Comparison of ENCODE assay signal across 12 mouse cellular contexts in the genomic region with DNA sequence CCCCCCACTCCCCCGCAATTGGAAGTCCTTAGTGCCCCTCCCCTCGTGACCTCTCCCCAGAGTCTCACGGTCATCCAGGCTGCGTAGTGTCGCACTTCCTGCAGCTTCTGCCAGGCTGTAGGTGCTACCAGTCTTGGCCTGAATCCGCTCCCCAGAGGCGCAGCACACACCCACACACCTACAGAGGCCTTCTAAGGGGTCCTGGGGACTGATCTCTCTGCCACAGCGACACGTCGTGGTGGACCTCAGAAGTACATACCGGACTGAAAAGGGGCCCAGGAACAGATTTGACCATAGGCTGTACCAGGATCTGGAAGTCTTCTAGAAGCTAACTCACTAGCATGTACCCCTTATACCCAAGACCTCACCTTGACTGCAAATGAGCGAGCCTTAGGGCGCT. TPM values are rescaled to one million over a fixed set of nuclear protein-coding genes. Genes with fewer than 3 reads are reported as not detected.
DNase-seq lines count a peak whose midpoint lies in the region; ATAC-seq and TF ChIP-seq lines count a peak whose summit lies in the region.
"Had no signal": no experiment of that assay in that cellular context is flagged by ENCODE, and none has a peak within 500 bp of the region (broad histone marks: within the 10 kb centered on the region; RNA-seq: fewer than 3 reads in every experiment).

No protein-coding gene starts in this region.

- H3K4me3 ChIP-seq in layer of hippocampus, adult 2 months: no peak overlapping the region
- no peak overlapping the region for H3K4me3 ChIP-seq in embryonic facial prominence, embryonic 11.5 days (ENCODE audit: low read depth, low read length)
- H3K4me3 ChIP-seq in midbrain, postnatal 0 days (ENCODE audit: low read depth, low read length): no peak overlapping the region
- H3K4me3 ChIP-seq: erythroblast, embryonic 14.5 days had no signal

- no peak overlapping the region for H3K9ac ChIP-seq in embryonic facial prominence, embryonic 11.5 days (replicated peaks; ENCODE audit: low read length)
- no peak overlapping the region for H3K9ac ChIP-seq in midbrain, postnatal 0 days (replicated peaks; ENCODE audit: low read length, poor library complexity, severe bottlenecking)

- H3K36me3 ChIP-seq in embryonic facial prominence, embryonic 11.5 days (replicated peaks; ENCODE audit: control insufficient read depth, insufficient read depth, low read depth, low read length): no peaks in the 10 kb centered on the region
- H3K36me3 ChIP-seq in midbrain, postnatal 0 days (ENCODE audit: insufficient read depth, low read length): no peaks in the 10 kb centered on the region

- peak; percentile 72 for TF ChIP-seq CTCF in layer of hippocampus, adult 2 months (conservative IDR thresholded peaks at IDR 0.05)
- TF ChIP-seq CTCF in midbrain, postnatal 0 days (IDR thresholded peaks at IDR 0.05): peak; percentile 35

- 24% methylated on average over 13 of the region's 13 CpGs for whole genome bisulfite sequencing in embryonic facial prominence, embryonic 11.5 days
- 26% methylated on average over 13 of the region's 13 CpGs for WGBS in midbrain, postnatal 0 days

- peaks cover 2% of the 10 kb centered on the region; the same call in 1 of the 2 replicates for H3K27me3 ChIP-seq in embryonic facial prominence, embryonic 11.5 days (ENCODE audit: control insufficient read depth, insufficient read depth, low read length)
- H3K27me3 ChIP-seq in midbrain, postnatal 0 days (ENCODE audit: insufficient read depth, low read length): no peaks in the 10 kb centered on the region

- no peaks in the 10 kb centered on the region for H3K4me1 ChIP-seq in embryonic facial prominence, embryonic 11.5 days (ENCODE audit: control insufficient read depth, insufficient read depth, low read length)
- H3K4me1 ChIP-seq in midbrain, postnatal 0 days (ENCODE audit: insufficient read depth, low read length): no peaks in the 10 kb centered on the region

- H3K4me2 ChIP-seq in embryonic facial prominence, embryonic 11.5 days (ENCODE audit: low read depth, low read length): no peak overlapping the region
- no peak overlapping the region for H3K4me2 ChIP-seq in midbrain, postnatal 0 days (ENCODE audit: low read depth, low read length, poor library complexity, severe bottlenecking)

- ATAC-seq in CD4-positive, CD25-positive, alpha-beta regulatory T cell, adult 4 months: no peak
- no peak for ATAC-seq in embryonic facial prominence, embryonic 11.5 days (replicated peaks; ENCODE audit: insufficient number of reproducible peaks, low FRiP score, low TSS enrichment, low read depth)
- no peak for ATAC-seq in midbrain, postnatal 0 days (ENCODE audit: low FRiP score)

- H3K9me3 ChIP-seq in embryonic facial prominence, embryonic 11.5 days (replicated peaks; ENCODE audit: control insufficient read depth, low read length): no peaks in the 10 kb centered on the region
- H3K9me3 ChIP-seq in midbrain, postnatal 0 days (ENCODE audit: low read length): no peaks in the 10 kb centered on the region

- no peak overlapping the region for H3K27ac ChIP-seq in layer of hippocampus, adult 2 months
- H3K27ac ChIP-seq in embryonic facial prominence, embryonic 11.5 days (replicated peaks; ENCODE audit: low read depth, low read length): no peak overlapping the region
- H3K27ac ChIP-seq in midbrain, postnatal 0 days (ENCODE audit: low read depth, low read length): no peak overlapping the region

- DNase-seq in CD4-positive, CD25-positive, alpha-beta regulatory T cell, adult 2 months (ENCODE audit: low read depth, low spot score): peak; percentile 15
- no peak for DNase-seq in layer of hippocampus, adult 2 months (ENCODE audit: low spot score in 2 of 2)
- DNase-seq in layer of hippocampus, adult 11-12 months (ENCODE audit: low spot score): no peak
- peak; percentile 57 for DNase-seq in embryonic facial prominence, embryonic 11.5 days (ENCODE audit: low spot score)
- no peak for DNase-seq in midbrain, postnatal 0 days (ENCODE audit: low spot score)
- no peak for DNase-seq in adrenal gland, postnatal 25 days
- DNase-seq in layer of hippocampus, postnatal 36 days: no peak
- DNase-seq: adrenal gland, adult 2 months; liver had no signal

RNA-seq across cellular contexts. Expression of gene Rhcg, which starts 53.8 kb away (rescaled TPM):
- not detected for polyA plus RNA-seq in CD4-positive, CD25-positive, alpha-beta regulatory T cell, adult 4 months (2017; shearing (Covaris generic))
- 1 to 10 TPM; 1.1 to 1.2 TPM for total RNA-seq in layer of hippocampus, adult 2 months (2021)
- polyA plus RNA-seq in embryonic facial prominence, embryonic 11.5 days (2014; fragmentation: Nextera tagmentation; extraction: Ambion mirVana): 0.53 and 0.67 TPM in 2 replicates
- total RNA-seq in midbrain, postnatal 0 days (2014; rRNA removed): 2.2 and 2.6 TPM in 2 replicates
- polyA plus RNA-seq in midbrain, postnatal 0 days (2015; fragmentation: Nextera tagmentation; extraction: Ambion mirVana): 4.3 and 4.8 TPM in 2 replicates
- total RNA-seq in adrenal gland, postnatal 25 days (2021): 14.6 and 14.9 TPM in 2 replicates
- 1 to 10 TPM; 1.1 to 1.2 TPM for total RNA-seq in layer of hippocampus, postnatal 36 days (2021)
- polyA plus RNA-seq: stomach, embryonic 14.5 days had no signal

Comparison
In these comparisons a context has a peak if more than half of its experiments do, and no peak if none do; other contexts are left out.
1. DNase-seq: peak in CD4-positive, CD25-positive, alpha-beta regulatory T cell, adult 2 months (single experiment) and embryonic facial prominence, embryonic 11.5 days (single experiment); none in layer of hippocampus, adult 2 months (0 of 2), layer of hippocampus, adult 11-12 months (single experiment), midbrain, postnatal 0 days (single experiment), adrenal gland, postnatal 25 days (single experiment) and layer of hippocampus, postnatal 36 days (0 of 2).